Comparison of ENCODE assay signal across 19 mouse cellular contexts in the genomic region with DNA sequence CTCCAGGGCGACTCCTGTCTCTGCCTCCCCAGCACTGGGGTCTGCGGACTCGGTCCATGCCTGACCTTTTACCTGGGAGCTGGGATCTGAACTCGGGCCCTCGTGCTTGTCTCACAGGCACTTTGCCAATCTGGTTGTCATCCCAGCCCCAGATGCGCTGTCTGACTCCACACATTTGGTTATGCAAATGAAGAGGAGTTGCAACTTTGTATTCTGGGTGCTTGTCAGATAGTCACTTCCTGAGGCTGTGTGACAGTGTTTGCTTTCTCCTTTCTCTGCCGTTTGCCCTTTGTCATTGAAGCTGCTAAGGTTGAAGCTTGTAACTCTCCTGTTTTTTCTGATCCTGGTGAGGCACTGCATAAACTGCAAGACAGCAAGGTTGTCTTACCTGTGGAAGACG.
"Had no signal": no experiment of that assay in that cellular context is flagged by ENCODE, and none has a peak within 500 bp of the region (broad histone marks: within the 10 kb centered on the region; RNA-seq: fewer than 3 reads in every experiment).

No protein-coding gene starts in this region.

- H3K4me2 ChIP-seq: kidney, embryonic 15.5 days; limb, embryonic 15.5 days; liver, embryonic 15.5 days; lung, embryonic 14.5 days; neural tube, embryonic 12.5 days had no signal

- H3K27me3 ChIP-seq: kidney, embryonic 15.5 days; limb, embryonic 15.5 days; liver, embryonic 15.5 days; neural tube, embryonic 12.5 days had no signal

- H3K27ac ChIP-seq: kidney, embryonic 15.5 days; limb, embryonic 15.5 days; liver, embryonic 15.5 days; macrophage; midbrain, embryonic 10.5 days; neural tube, embryonic 12.5 days; stomach, postnatal 0 days had no signal

- H3K9ac ChIP-seq: kidney, embryonic 15.5 days; limb, embryonic 15.5 days; liver, embryonic 15.5 days; lung, embryonic 14.5 days; neural tube, embryonic 12.5 days had no signal

- H3K4me1 ChIP-seq: kidney, embryonic 15.5 days; limb, embryonic 15.5 days; midbrain, embryonic 10.5 days; neural tube, embryonic 12.5 days had no signal

- DNase-seq: kidney, postnatal 14 days; layer of hippocampus, adult 9-11 months; layer of hippocampus, postnatal 36 days; lung, embryonic 14.5 days; lung, postnatal 10 days; midbrain, embryonic 14.5 days; right cerebral cortex, postnatal 4 days; spleen, adult 18-20 months; thymus, postnatal 4 days had no signal

- H3K9me3 ChIP-seq: kidney, embryonic 15.5 days; limb, embryonic 15.5 days; liver, embryonic 15.5 days; midbrain, embryonic 10.5 days; neural tube, embryonic 12.5 days had no signal

- ATAC-seq: inflammation-experienced regulatory T-cells, adult 6 months; intestine, postnatal 0 days had no signal

- H3K4me3 ChIP-seq: kidney, embryonic 15.5 days; limb, embryonic 15.5 days; liver, embryonic 15.5 days; midbrain, embryonic 10.5 days; myocyte; neural tube, embryonic 12.5 days had no signal
